Mouse (Mus musculus) midbrain, embryonic 16.5 days (tissue): Measurements from ENCODE around the gene Phf21a. TPM values are rescaled to one million over a fixed set of nuclear protein-coding genes. Genes with fewer than 3 reads are reported as not detected.

Experiments used
- ATAC-seq: fragments of 200-750 bp; cut with Nextera tagmentation; 2 replicates; pipeline ENCODE4 v1.8.0; 2017; ENCODE audit warnings: moderate TSS enrichment
- H3K27ac ChIP-seq: fragments of 300-500 bp; sonication (generic); 2 replicates; pipeline ENCODE4 v1.5.1; 2014; ENCODE audit warnings: mild to moderate bottlenecking, low read length, mixed read lengths
- H3K27me3 ChIP-seq: fragments of 300-500 bp; sonication (generic); 2 replicates; pipeline ENCODE4 v1.6.1; 2014; ENCODE audit warnings: low read depth, low read length, mixed read lengths; ENCODE audit not compliant: control insufficient read depth, insufficient read depth
- H3K36me3 ChIP-seq: fragments of 300-500 bp; sonication (generic); 2 replicates; pipeline ENCODE4 v1.6.1; 2014; ENCODE audit warnings: mild to moderate bottlenecking, low read length, moderate library complexity, mixed read lengths; ENCODE audit not compliant: control insufficient read depth, insufficient read depth
- H3K4me1 ChIP-seq: fragments of 300-500 bp; sonication (generic); 2 replicates; pipeline ENCODE4 v1.6.1; 2014; ENCODE audit warnings: mild to moderate bottlenecking, low read length, mixed read lengths; ENCODE audit not compliant: control insufficient read depth, insufficient read depth
- H3K4me2 ChIP-seq: fragments of 300-500 bp; sonication (generic); 2 replicates; pipeline ENCODE4 v1.6.1; 2014; ENCODE audit warnings: mild to moderate bottlenecking, low read length, mixed read lengths
- H3K4me3 ChIP-seq: fragments of 300-500 bp; sonication (generic); 2 replicates; pipeline ENCODE4 v1.5.1; 2014; ENCODE audit warnings: low read depth, mild to moderate bottlenecking, low read length, moderate library complexity, mixed read lengths
- H3K9ac ChIP-seq: fragments of 300-500 bp; sonication (generic); 2 replicates; pipeline ENCODE4 v1.6.1; 2014; ENCODE audit warnings: low read depth, low read length, mixed read lengths
- H3K9me3 ChIP-seq: fragments of 300-500 bp; sonication (generic); replicated peaks from 2 replicates; pipeline ENCODE4 v1.6.1; 2014; ENCODE audit warnings: mild to moderate bottlenecking, low read length, mixed read lengths; ENCODE audit not compliant: control insufficient read depth, poor library complexity, severe bottlenecking
- WGBS: fragments of 180-500 bp; shearing (Covaris S2); extraction: QIAGEN DNeasy Blood & Tissue Kit; methylation state at CpG from one replicate; pipeline ENCODE4 v1.1.7; 2014; 5-methylcytosine and 5-hydroxymethylcytosine counted together
- polyA plus RNA-seq: library from polyadenylated mRNA; unstranded; fragments of >200 nt; fragmentation: Nextera tagmentation; extraction: Ambion mirVana; gene quantifications from 2 replicates; pipeline ENCODE4 v1.2.1, GENCODE M21; 2015

The Phf21a gene
- polyA plus RNA-seq, 1 experiment from 2014 or later: 33.6 TPM

GRCm38 (mm10) chr2:92058469-92058868 is 34.4 kb upstream of the Phf21a start:
- H3K9me3 ChIP-seq: no peaks in the 10 kb centered on the region
- peak overlapping the region; percentile 81 for H3K4me3 ChIP-seq
- H3K27me3 ChIP-seq: peaks cover 4% of the 10 kb centered on the region; the same call in 1 of the 2 replicates
- H3K4me2 ChIP-seq: peak overlapping the region; percentile 78
- H3K36me3 ChIP-seq: no peaks in the 10 kb centered on the region
- H3K27ac ChIP-seq: peak overlapping the region; percentile 95
- peak overlapping the region; percentile 97 for H3K9ac ChIP-seq
- ATAC-seq: peak; percentile 73
- H3K4me1 ChIP-seq: peaks cover 14% of the 10 kb centered on the region
- under 1% methylated on average over 29 of the region's 29 CpGs for WGBS

- peak; percentile 15; the same call in 1 of the 2 replicates for ATAC-seq
- Histone ChIP-seq H3K36me3 (no peaks in the 10 kb centered on the region), H3K9me3 (no peaks in the 10 kb centered on the region), H3K9ac (peak overlapping the region; percentile 97), H3K27me3 (peaks cover 4% of the 10 kb centered on the region; the same call in 1 of the 2 replicates), H3K4me1 (peaks cover 14% of the 10 kb centered on the region), H3K27ac (peak overlapping the region; percentile 95), H3K4me2 (peak overlapping the region; percentile 78), H3K4me3 (peak overlapping the region; percentile 81)
- WGBS: 2% methylated on average over 11 of the region's 11 CpGs
Measured at GRCm38 (mm10) chr2:92058936-92059335, 34.0 kb upstream of the Phf21a start.

- peak; percentile 79 for ATAC-seq
- peak overlapping the region; percentile 81 for H3K4me3 ChIP-seq
- peak overlapping the region; percentile 97 for H3K9ac ChIP-seq
- WGBS: 0% methylated on average over 63 of the region's 63 CpGs
- peak overlapping the region; percentile 95 for H3K27ac ChIP-seq
- H3K4me1 ChIP-seq: peaks cover 14% of the 10 kb centered on the region
- H3K9me3 ChIP-seq: no peaks in the 10 kb centered on the region
- peaks cover 4% of the 10 kb centered on the region; the same call in 1 of the 2 replicates for H3K27me3 ChIP-seq
- peak overlapping the region; percentile 78 for H3K4me2 ChIP-seq
- H3K36me3 ChIP-seq: no peaks in the 10 kb centered on the region
Measured at GRCm38 (mm10) chr2:92059481-92060220, 33.3 kb upstream of the Phf21a start.

- no peak for ATAC-seq
- Histone ChIP-seq H3K4me3 (peak overlapping the region; percentile 81), H3K27ac (peak overlapping the region; percentile 95), H3K9ac (peak overlapping the region; percentile 97), H3K4me2 (peak overlapping the region; percentile 78), H3K4me1 (peaks cover 14% of the 10 kb centered on the region), H3K9me3 (no peaks in the 10 kb centered on the region), H3K27me3 (peaks cover 4% of the 10 kb centered on the region; the same call in 1 of the 2 replicates), H3K36me3 (no peaks in the 10 kb centered on the region)
- 9% methylated on average over 6 of the region's 6 CpGs for WGBS
Measured at GRCm38 (mm10) chr2:92060291-92060690, 32.6 kb upstream of the Phf21a start.

- Histone ChIP-seq H3K9ac (no peak overlapping the region), H3K9me3 (no peaks in the 10 kb centered on the region), H3K36me3 (no peaks in the 10 kb centered on the region), H3K4me2 (no peak overlapping the region), H3K27ac (no peak overlapping the region), H3K27me3 (peaks cover 4% of the 10 kb centered on the region; the same call in 1 of the 2 replicates), H3K4me3 (no peak overlapping the region), H3K4me1 (peaks cover 7% of the 10 kb centered on the region)
- no peak for ATAC-seq
- 76% methylated on average over 5 of the region's 5 CpGs for WGBS
Measured at GRCm38 (mm10) chr2:92061337-92061736, 31.6 kb upstream of the Phf21a start.

GRCm38 (mm10) chr2:92063106-92063505 is 29.8 kb upstream of the Phf21a start:
- 61% methylated on average over 5 of the region's 5 CpGs for WGBS
- peaks cover 7% of the 10 kb centered on the region for H3K4me1 ChIP-seq
- H3K36me3 ChIP-seq: no peaks in the 10 kb centered on the region
- no peak for ATAC-seq
- H3K27me3 ChIP-seq: no peaks in the 10 kb centered on the region
- no peaks in the 10 kb centered on the region for H3K9me3 ChIP-seq
- no peak overlapping the region for H3K4me3 ChIP-seq
- no peak overlapping the region for H3K9ac ChIP-seq
- H3K27ac ChIP-seq: no peak overlapping the region
- H3K4me2 ChIP-seq: no peak overlapping the region

- Histone ChIP-seq H3K9me3 (no peaks in the 10 kb centered on the region), H3K27me3 (no peaks in the 10 kb centered on the region), H3K4me3 (no peak overlapping the region), H3K4me1 (peaks cover 1% of the 10 kb centered on the region; the same call in 1 of the 2 replicates), H3K4me2 (no peak overlapping the region), H3K9ac (no peak overlapping the region), H3K36me3 (no peaks in the 10 kb centered on the region), H3K27ac (no peak overlapping the region)
- no peak for ATAC-seq
- WGBS: 88% methylated on average over 8 of the region's 8 CpGs
Measured at GRCm38 (mm10) chr2:92065269-92065888, 27.5 kb upstream of the Phf21a start.

GRCm38 (mm10) chr2:92065938-92066337 is 27.0 kb upstream of the Phf21a start:
- Histone ChIP-seq H3K9me3 (no peaks in the 10 kb centered on the region), H3K4me2 (no peak overlapping the region), H3K9ac (no peak overlapping the region), H3K4me1 (no peaks in the 10 kb centered on the region), H3K4me3 (no peak overlapping the region), H3K27ac (no peak overlapping the region), H3K36me3 (no peaks in the 10 kb centered on the region), H3K27me3 (no peaks in the 10 kb centered on the region)
- 66% methylated on average over 6 of the region's 6 CpGs for WGBS
- no peak for ATAC-seq

GRCm38 (mm10) chr2:92066899-92067298 is 26.0 kb upstream of the Phf21a start:
- WGBS: 74% methylated on average over 1 of the region's 1 CpGs
- Histone ChIP-seq H3K4me3 (no peak overlapping the region), H3K27ac (no peak overlapping the region), H3K36me3 (no peaks in the 10 kb centered on the region), H3K4me2 (no peak overlapping the region), H3K9me3 (no peaks in the 10 kb centered on the region), H3K9ac (no peak overlapping the region), H3K4me1 (no peaks in the 10 kb centered on the region), H3K27me3 (no peaks in the 10 kb centered on the region)
- ATAC-seq: no peak
